Mouse (Mus musculus) embryo, embryonic 9.5 days (tissue): ENCODE data around the gene Tmc4.

Experiments
- DNase-seq: peaks from one replicate; pipeline ENCODE4 v3.0.0-alpha.2; 2017; ENCODE audit errors: extremely low spot score

Gene Tmc4

GRCm38 (mm10) chr7:3692382-3692986 is 15.1 kb upstream of the Tmc4 start, which contains the start of gene Tsen34:
Gene Tsen34, plus strand, starts transcription at chr7:3692863.
- no peak for DNase-seq

- DNase-seq, result no peak
Measured at GRCm38 (mm10) chr7:3691919-3692318, 14.6 kb upstream of the Tmc4 start.

DNA sequence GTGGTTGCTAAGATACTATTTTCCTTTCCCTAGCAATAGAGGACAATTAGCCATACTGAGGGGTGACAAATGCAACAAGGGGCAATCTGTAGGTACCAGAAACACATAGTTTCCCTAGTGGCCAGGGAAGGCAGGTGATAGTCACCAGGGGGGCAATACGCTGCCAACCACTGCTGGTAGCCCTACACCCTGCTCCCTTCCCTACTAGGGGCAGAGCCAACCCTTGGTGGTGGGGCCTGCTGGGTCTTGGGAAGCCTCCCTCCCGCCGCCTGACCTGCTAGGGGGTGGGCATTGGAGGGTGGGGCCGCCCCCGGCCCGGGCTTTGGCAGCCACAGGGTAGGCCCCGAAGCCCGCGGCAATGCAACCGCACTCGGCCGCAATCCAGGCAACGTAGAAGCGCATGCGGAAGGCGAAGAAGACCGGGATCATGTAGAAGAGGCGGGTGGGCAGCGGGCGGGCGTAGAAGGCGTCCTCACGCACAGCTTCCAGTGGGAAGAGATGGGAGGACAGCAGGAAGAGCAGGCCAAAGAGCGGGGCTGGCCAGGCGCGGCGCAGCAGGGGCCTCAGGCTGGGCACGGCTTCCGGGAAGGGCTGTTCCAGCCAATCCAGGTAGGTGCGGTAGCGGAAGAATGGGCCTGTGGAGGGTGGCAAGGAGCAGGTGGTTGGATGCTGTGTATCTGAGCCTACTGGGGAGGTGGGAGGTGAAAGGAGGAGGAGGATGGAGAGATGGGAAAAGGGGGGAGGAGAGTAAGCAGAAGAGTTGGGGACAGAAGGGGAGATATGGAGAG is 8.2 kb upstream of the Tmc4 start:
- no peak for DNase-seq

DNA sequence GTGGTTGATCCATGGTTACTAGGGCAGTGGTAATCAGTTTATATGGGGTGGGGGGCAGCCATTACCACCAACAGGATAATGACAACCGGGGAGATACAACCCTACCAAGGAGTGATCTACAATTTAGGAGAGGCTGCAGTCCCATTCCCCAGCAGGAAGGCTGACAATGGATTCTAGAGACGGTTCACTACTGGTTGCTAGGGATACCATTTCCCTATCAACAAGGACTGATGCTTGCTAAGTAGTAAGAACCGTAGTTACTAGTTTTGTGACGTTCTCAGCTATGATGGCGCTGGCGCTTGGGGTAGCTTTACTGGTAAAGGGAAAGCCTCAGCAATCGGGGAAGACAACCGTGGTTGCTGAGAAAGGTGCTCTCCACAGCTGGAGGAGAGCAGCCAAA is 7.3 kb upstream of the Tmc4 start:
- no peak for DNase-seq

DNA sequence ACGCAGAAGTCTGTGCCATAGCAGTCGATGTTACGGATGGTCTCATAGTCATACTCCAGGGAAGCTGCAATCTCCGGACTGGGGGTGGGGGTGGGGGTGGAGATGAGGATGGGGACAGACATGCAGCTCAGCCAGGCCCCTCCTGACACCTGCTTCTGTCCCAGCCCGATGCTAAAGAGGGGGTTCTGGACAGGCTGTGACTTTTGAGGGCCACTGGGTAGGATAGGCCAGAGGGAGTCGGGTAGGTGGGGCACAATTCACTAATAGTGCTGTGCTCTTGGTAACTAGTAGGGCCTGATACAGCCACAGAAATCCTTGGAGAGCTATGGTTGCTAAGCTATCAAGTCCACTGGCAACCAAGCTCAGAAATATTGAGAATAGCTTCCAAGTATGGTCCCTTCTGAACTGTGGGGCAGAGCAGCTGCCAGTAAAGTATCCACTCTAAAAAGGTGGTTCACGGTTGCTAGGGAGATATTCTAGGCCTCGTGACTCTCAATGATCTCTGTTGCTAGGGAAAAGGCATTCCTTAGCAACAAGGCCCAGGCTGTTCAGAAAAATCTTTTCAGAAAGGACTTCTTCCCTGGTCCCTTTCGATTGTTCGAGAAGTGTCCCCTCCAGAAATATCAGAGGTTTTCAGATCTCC is 6.7 kb upstream of the Tmc4 start:
- no peak for DNase-seq

DNA sequence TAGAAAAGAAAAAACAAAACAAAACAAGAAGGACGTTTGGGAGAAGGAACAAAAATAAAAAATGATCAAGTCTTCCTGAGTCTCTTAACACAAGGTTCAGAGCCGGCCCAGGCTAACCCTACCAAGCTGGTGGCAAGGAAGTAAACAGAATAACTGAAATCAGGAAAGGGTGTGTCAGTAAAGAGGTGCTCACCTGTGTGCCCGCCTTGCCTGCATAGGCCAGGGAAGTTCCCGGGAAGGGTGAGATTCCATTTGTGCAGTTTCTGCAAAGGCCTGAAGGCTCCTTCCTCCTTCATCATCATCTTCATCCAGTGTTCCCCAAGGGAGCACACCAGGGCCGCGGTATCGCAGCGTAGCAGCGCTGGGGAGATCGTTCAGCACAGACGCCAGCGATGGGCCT is 982 bp downstream of the Tmc4 start:
- DNase-seq, result no peak

- no peak for DNase-seq
Measured at GRCm38 (mm10) chr7:3675228-3675548, 2.2 kb downstream of the Tmc4 start.

DNA sequence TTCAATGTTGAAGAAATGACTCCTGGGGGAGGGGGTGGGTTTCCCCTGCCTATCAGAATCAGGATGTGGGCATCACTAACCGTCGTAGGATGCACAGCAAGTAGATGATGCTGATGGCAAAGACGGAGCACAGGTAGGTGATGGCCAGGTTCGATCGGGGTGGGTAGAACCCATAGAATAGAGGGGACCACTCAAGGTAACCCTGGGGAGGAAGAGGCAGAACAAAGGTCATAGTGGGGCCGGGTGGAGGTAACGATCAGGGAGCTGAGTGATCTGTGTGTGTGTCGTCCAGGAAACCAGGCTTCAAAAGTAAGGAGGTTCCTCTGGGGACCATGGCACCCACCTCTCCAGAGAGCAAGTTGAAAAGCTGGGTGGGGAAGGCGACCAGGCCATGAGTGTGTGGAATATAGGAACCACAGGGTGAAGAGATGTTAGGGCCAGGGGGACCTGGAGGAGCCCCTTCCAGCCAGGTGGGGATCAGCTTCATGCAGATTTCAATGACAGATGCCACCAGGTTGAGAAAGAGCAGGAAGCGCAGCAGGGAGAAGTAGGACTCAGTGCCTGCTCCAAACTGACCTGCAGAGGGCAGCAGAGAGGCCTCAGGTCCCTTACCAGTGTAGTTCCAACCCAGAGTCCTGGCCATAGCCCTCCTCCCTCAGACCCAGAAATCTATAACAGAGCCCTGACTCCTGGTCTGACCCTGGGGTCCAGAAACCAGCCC is 2.7 kb downstream of the Tmc4 start:
- peak; percentile 63 for DNase-seq

DNA sequence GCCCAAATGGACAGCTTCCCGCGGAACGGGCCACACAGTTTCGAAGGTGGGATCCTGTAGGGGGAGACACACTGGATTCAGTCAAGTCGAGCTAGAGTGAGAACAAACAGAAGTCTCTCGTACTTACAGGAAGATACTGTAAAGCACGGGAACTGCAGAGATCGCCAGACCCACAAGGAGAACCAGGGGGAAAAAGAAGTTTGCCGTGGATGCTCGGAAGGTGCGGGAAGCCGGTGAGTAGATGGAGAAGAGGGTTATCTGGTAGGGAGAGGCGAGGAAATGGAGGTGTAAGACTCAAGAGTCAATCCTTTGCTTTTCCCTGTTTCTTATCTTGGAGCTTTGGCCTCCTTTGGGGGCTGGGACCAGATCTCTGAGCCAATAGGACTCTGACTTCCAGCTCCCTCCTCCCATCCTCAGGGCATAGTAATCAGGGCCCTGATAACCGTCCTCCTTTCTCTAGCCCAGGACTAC is 10.4 kb downstream of the Tmc4 start:
- DNase-seq, result peak; percentile 30

DNA sequence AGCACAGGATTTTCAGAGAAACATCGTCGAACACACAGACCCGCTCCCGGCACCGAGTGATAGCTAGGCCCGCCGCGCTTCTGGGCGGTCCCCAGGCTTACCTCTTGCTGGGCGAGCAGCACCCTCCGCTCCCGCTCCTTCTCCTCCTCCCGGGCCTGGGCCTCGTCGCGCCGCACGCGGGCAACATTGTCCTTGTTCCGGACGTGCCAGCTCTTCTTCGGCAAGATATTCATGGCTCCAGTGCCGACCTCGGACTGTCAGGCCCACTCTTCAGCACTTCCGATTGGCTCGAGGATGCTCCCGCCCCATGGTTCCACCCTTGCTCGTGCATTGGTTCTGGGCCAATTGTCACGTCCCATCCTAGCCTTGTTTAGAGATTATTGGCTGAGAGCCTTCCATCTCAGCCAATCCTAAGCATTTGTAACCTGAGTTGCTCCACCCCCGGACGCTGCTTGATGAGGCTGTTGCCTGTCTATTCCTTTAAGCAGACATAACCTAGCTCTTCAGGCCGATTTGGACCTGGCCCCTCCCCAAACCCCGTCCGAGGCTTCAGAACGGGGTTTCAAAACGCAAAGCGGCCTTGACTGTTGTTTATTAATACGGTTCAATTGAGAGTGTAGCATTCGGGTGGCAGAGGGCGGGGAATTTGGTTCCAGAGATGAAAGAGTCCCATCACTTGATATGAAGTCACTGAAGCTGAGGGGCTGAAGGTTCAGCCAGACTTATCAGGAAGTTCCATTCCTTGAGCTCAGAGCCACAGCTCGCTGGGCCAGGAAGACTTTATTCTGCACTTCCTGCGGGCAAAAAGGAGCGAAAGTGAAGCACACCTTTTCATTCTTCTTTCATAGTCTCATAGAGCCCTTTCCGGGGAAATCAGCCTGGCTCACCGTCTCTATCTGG is 11.9 kb downstream of the Tmc4 start, which contains the start of gene Leng1:
Gene Leng1 (minus strand): TSS at position 626 of the 900 bp plus-strand sequence.
- DNase-seq, result peak; percentile 93

- DNase-seq, result no peak
Measured at GRCm38 (mm10) chr7:3664524-3665214, 12.7 kb downstream of the Tmc4 start.

DNA sequence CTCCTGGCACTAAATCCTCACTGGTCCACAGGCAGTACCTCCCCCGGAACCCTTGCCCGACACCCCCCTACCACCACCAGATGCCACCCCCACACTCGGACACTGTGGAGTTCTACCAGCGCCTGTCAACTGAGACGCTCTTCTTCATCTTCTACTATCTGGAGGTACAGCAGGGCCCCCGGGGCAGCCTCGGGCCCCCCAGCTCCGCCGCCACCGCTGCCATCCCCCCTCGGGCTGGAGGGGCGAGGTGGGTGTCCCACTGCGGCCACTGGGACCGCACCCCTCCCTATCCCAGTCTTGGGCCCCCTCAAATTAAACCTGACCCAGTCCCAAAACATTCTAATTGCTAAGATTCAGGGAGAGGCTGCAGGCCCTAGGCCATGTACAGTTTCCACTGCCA is 18.8 kb downstream of the Tmc4 start:
- DNase-seq, result no peak

DNA sequence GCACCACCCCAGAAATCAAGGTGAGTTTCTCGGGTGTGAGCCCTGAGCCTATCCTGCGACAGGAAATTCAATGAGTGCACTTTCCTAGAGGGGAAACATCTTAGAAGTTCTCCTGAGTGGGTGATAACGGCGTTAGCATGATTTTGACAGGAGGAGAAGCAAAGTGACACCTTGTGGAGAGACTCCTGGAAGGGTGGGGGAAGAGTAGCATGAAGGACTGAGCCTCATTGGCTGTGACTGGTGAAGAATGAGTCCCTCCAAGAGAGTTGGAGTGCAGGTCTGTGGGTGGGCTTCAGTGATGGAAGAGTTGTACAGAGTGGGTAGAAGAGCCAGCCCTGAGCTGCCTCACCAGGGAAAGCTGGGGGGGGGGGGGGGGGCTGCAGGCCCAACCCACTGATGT is 20.4 kb downstream of the Tmc4 start:
- DNase-seq, result no peak

- DNase-seq, result no peak
Measured at GRCm38 (mm10) chr7:3646641-3647040, 30.7 kb downstream of the Tmc4 start.

DNA sequence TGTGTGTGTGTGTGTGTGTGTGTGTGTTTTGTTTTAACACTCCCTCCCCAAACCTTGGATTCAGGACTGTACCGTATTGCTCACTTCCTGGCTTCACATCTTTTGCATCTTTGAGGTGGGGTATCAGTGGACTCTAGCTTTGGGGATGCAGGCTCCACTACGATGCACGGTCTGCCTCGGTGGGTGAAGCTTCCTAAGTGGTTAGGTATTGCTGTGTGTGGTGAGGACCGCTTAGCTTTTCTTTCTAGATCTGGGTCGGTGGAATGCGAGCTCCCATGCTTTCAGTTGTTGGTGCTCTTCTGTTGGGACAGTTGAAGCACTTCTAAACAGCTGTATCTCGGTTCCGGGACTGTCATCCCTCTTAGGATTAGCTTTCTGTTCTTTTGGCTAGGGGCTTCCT is 31.2 kb downstream of the Tmc4 start:
- no peak for DNase-seq

DNA sequence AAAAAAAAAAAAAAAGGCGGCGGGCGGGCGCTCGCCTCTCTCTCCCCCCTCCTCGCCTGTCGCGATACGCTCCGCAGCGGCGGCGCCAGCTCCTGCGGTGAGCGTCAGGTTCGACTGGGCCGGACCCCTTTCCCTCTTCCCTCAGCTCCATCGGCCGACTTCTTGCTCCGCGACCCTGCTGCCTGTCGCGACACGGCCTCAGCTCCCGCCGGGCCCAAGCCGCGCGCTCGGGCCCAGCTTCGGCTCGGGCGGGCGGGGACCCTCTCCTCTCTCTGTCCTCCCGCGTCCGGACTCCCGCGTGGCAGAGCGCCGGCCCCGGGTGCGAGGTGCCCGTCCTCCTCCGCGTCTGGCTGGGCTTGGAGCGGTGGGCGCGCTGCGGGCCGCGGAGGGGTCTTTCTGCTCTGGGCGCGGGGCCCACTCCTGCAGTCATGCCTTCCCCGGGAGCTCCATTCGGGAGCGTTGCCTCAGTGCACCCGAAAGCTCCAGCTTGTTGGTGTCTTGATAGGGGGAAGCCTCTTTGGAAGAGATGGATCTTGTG is 31.8 kb downstream of the Tmc4 start:
- DNase-seq, result no peak

GRCm38 (mm10) chr7:3644672-3645487 is 32.5 kb downstream of the Tmc4 start, which contains the start of gene Cnot3:
Gene Cnot3, plus strand, starts transcription at chr7:3645268.
- DNase-seq, result peak; percentile 96

- DNase-seq, result no peak
Measured at GRCm38 (mm10) chr7:3644348-3644671, 33.0 kb downstream of the Tmc4 start.

DNA sequence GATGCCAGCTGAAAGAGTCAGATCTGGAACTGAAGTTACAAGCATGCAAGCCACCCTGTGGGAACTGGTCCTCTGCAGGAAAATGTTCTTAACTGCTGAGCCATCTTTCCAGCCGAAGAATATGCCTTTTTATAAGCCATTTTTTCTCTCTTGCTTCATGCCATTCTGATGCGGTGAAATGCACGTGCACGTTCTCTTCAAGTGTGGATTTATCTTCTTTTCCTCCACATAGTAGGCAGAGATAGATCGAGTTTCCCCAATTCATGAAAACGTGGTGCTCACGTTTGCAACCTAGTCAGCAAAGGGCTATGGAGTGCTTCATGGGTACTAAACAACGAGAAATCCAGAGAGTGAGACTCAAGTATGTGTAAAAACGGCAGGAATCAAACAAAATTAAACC is 33.5 kb downstream of the Tmc4 start:
- DNase-seq, result no peak

DNA sequence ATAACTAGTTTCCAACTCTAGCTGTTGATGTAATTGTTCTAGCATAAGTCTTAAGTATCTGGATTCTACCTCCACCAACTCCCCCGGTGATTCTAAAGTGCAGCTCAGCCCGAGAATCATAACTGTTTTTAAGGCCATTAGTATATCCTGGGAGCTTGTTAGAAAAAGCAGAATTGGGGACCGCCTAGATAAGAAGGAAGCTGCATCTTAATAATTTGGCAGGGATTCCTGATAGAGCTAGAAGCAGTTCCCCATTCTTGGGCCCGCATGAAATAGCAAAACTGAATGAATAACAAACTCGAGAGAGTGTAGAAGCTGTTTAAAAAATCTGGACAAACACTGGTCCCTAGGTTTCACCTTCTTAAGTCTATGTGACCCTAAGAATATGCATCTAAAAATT is 33.9 kb downstream of the Tmc4 start:
- DNase-seq, result no peak
